Mouse (Mus musculus) ovary, adult 18-20 months (tissue): ENCODE results near the gene Kpna4.
A peak's percentile ranks its signal among the peaks of the same experiment; 100 is the strongest.
"Not testable (repeated sequence)": the region's sequence is repeated elsewhere in the genome, so short reads cannot be mapped to it uniquely, and the experiment has no call there.

Experiments used
- DNase-seq: peaks from one replicate; pipeline ENCODE4 v3.0.0; 2022; ENCODE audit warnings: low spot score, mixed read lengths

The Kpna4 gene

GRCm38 (mm10) chr3:69094456-69094855 lies 32.5 kb downstream of the Kpna4 start:
- DNase-seq, result no peak

DNA sequence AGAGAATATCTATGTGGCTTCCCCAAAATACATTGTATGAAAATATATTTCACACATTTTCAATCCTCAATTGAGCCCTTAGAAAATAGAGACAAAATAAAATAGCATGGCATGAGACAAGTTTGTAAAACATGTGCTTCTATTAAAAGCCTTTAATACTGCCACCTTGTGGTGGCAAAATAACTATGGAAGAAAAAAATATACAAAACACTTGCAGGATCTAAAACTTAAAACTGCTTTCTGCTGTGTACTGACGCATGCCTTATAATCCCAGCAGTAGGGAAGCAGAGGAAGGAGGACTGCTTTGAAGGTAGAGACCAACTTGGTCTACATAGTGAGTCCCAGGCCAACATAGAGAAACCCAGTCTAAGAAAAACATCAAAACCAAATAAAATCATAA lies 62.9 kb downstream of the Kpna4 start:
- no peak for DNase-seq

GRCm38 (mm10) chr3:69062764-69063163 lies 64.1 kb downstream of the Kpna4 start:
- DNase-seq, result no peak

- no peak for DNase-seq
These were observed 66.2 kb downstream of the Kpna4 start for GRCm38 (mm10) chr3:69060672-69061071.

- DNase-seq, result no peak
These were observed 71.0 kb downstream of the Kpna4 start for GRCm38 (mm10) chr3:69055871-69056270.

DNA sequence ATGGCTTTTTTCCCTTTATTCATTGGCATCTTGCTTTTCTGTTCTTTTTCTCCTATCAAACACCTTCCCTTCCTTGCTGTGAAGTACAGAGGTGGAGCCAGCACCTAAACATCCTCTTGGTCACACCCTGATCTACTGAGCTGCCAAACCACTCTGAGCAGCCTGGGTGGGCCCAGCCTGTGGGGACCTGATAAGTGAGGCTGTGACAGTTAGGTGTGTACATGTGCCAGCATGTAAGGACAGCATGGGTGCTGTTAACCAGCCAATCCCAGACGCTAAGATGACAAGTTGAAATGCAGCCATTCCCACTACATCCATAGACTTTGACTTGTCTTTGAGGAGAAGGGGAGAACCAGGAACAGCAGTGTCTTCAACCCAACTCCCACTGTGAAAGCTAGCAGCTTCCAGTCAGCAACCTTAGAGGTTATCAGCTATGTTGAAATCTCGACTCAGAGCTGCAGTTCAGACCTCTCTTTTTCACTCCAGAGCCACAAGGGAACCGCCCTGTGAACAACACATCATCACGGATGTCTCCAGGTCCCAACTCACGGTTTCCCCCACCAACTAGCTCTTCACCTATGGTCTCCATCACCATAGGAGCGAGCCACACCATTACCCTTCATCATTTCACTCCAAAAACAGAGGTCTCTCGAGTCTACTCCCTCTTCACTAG lies 72.0 kb downstream of the Kpna4 start:
- DNase-seq, result no peak

DNA sequence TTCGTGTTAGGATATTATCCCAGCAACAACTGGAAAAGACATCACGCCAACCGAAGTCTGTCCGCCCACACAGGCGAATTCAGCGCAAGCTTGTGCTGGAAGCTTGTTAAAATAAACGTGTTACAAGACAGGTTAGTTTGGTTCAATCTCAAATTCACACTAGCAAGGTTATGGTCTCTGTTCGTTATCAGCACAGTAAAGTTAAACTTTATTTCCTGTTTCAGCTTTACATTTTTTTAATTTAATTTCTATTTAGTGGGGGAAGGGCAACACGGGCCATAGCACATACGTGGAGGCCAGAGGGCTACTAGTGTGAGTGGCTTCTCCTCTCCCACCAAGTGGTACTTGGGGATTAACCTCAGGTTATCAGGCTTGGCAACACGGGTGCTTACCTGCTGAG lies 75.0 kb downstream of the Kpna4 start:
- DNase-seq, result no peak

DNA sequence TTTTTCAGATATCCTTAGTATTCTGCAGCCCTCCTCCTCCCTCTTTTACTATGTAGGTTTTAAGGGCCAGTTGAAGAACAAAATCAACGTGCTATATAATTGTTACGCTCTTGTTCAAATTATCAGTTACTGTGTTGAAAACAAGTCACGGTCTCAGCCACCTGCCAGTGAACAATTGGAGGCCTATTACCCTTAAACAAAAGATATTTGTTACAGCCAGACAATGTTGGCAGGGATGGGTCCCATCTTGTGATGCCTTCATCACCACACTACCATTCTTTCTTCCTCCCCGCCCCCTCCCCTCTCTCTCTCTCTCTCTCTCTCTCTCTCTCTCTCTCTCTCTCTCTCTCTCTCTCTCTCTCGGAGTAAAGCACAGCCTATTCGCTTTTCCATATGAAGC lies 77.9 kb downstream of the Kpna4 start:
- DNase-seq, result no peak

DNA sequence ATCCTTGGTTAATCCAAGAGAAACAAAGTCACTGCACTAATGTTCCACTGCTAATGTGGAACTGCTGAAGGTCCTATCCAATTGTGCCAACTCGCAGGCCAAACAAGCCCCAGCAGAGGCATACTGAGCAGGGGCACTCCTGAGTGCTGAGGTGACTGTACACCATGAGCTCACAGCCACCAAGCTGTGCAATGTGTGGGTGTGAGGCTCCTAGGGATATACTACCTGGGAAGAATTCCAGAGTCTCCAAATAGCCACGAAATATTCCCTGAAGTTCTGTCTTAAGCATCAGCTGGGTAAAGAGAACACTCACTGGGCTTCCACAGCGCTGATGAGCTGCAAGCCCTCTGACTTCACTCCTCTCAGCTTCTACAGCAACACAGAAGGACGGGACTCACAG lies 79.2 kb downstream of the Kpna4 start:
- no peak for DNase-seq

DNA sequence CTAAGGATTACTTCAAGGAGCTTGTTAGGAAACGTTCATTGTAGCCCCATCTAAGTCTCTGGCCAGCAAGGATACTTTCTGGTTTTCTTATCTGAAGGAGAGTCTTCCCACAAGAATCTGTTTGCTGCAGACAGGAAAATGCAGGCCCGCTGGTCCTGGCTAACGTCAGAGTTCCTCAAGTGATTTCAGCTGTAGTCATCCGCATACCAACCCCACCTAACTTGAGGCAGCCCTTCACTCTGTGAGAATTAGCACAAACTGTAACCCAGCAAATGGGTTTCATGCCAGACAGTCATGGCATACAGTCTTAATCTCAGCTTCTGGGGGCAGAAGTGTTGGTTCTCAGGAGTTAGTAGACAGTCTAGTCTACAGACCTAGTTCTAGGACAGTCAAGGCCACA lies 80.4 kb downstream of the Kpna4 start:
- no peak for DNase-seq

- no peak for DNase-seq
These were observed 81.2 kb downstream of the Kpna4 start for GRCm38 (mm10) chr3:69045750-69046149.

DNA sequence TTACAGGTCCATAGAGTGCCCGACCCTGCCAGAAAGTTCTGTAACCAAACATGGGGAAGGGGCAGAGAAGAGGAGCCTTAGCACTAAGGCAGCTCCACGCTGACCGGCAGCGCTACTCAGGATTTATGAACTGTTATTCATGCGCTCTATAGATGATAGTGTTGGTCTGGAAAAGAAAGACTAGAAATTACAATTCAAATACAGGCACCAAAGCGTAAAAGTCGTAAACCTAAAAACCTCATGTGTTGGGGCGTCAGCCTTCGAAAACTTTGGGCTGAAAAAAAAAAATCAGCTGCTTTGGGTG lies 81.6 kb downstream of the Kpna4 start:
- no peak for DNase-seq

DNA sequence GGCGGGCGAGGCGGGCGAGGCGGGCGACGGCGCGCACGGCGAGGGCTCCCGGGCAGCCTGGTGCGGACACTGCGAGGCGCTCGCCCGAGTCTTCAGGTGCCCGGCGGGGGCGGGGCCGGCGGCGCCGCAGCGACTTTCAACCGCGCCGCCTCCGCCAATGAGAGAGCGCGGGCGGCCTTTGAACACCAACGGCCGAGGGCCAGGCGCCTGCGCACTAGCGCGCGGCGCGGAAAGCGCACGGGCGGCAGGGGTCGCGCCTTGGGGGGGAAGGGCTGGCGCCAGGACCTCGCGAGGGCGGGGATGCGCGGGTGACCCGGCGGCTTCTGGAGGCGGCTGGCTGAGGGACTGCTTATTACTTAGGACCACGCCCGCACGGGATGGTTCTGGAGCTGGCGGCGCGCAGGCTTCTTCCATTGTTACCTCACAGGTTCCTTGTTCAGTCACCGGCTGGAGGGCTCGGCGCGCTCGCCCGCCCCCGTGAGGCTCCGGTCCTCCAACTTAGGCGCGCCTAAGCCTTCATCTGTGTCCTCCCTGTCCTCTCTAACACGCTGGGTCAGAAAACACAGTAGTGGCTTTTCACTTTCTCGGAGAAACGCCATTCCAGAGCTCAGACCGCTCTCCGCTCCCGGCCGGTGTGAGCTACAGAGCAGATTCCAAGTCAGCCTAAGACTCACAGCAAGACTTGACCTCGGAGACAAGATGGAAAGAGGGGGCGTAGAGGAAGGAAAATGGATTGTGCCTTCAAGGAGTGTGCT lies 82.1 kb downstream of the Kpna4 start, which contains the start of gene Trim59:
Gene Trim59 (minus strand): TSS at position 111 of the 755 bp plus-strand sequence.
- DNase-seq, result peak; percentile 86

DNA sequence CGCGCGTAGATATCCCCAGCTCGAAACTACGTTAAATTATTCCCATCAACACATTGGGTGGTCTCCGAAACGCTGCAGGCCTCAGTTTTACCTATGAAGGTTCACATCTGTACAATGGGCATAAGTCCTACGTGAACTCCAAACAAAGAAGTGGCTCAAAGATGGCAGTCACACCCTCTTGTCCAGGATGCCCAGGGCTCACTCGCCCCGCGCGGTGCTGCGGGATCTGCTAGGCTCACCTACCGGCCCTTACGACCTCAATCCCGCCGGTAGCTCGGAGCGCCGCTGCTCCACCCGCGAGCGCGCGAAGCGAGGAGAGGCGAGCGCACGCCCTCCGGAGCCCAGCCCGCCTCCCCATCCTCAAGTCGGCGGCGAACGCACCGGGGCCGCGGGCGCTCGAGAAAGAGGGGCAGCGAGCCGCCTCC lies 82.7 kb downstream of the Kpna4 start:
- DNase-seq, result peak; percentile 6

- no peak for DNase-seq
These were observed 85.6 kb downstream of the Kpna4 start for GRCm38 (mm10) chr3:69041298-69041697.

- DNase-seq, result no peak
These were observed 86.8 kb downstream of the Kpna4 start for GRCm38 (mm10) chr3:69040105-69040504.

GRCm38 (mm10) chr3:69026133-69026783 lies 100.7 kb downstream of the Kpna4 start:
- DNase-seq, result no peak

GRCm38 (mm10) chr3:69020764-69021163 lies 106.1 kb downstream of the Kpna4 start:
- DNase-seq, result no peak

DNA sequence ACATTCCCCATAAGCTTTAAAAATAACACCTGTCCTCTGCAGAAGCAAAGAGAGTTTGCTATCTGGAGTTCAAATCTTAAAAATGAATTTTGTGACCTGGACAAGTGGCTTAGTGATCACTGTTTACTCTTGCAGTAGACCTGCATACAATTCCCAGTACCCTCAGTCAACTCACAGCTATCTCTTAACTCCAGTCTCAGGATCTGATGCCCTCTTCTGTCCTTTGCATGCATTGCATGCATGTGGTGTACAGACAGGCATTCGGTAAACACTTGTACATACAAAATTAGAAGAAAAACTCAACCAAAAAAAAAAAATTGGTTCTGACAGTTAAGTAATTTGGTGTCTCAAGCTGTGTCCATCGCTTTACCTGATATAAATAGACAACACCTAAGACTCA lies 106.6 kb downstream of the Kpna4 start:
- DNase-seq, result no peak

- DNase-seq, result not testable (repeated sequence)
These were observed 108.3 kb downstream of the Kpna4 start for GRCm38 (mm10) chr3:69018635-69019034.

GRCm38 (mm10) chr3:69017181-69017580 lies 109.7 kb downstream of the Kpna4 start:
- DNase-seq, result no peak
